8 mouse cellular contexts compared by ENCODE assay signal in genomic region chr6:124493886-124494285, GRCm38 (mm10). TPM values are rescaled to one million over a fixed set of nuclear protein-coding genes. Genes with fewer than 3 reads are reported as not detected.
DNase-seq lines count a peak whose midpoint lies in the region; ATAC-seq and TF ChIP-seq lines count a peak whose summit lies in the region.

No protein-coding gene starts in this region.

- no peak overlapping the region for H3K4me3 ChIP-seq in kidney, embryonic 15.5 days (replicated peaks)
- peak overlapping the region; percentile 37 for H3K4me3 ChIP-seq in bone marrow, adult 2 months (replicated peaks; ENCODE audit: control insufficient read depth, low read depth, low read length)
- peak overlapping the region; percentile 22 for H3K4me3 ChIP-seq in liver, embryonic 12.5 days
- no peak overlapping the region for H3K4me3 ChIP-seq in layer of hippocampus, adult 2 months

- no peak for TF ChIP-seq POLR2A in bone marrow, adult 2 months (IDR thresholded peaks at IDR 0.05; ENCODE audit: borderline replicate concordance, control insufficient read depth, low read depth, low read length)

- no peaks in the 10 kb centered on the region for H3K27me3 ChIP-seq in kidney, embryonic 15.5 days
- no peaks in the 10 kb centered on the region for H3K27me3 ChIP-seq in liver, embryonic 12.5 days (replicated peaks)

- peak; percentile 59 to 78 for DNase-seq in adrenal gland, adult (ENCODE audit: inconsistent age in 2 of 2, low spot score in 1 of 2)
- DNase-seq in adrenal gland, postnatal 4 days (ENCODE audit: low spot score in 2 of 2), result no peak
- no peak for DNase-seq in kidney, adult 11 months
- DNase-seq in layer of hippocampus, adult 18-20 months (ENCODE audit: low spot score in 2 of 2), result no peak
- DNase-seq in layer of hippocampus, adult 2 months (ENCODE audit: low spot score in 2 of 2), result no peak

- TF ChIP-seq CTCF in bone marrow, adult 2 months (IDR thresholded peaks at IDR 0.05; ENCODE audit: control insufficient read depth, insufficient read depth, low read length), result no peak
- no peak for TF ChIP-seq CTCF in layer of hippocampus, adult 2 months (conservative IDR thresholded peaks at IDR 0.05)

- no peak overlapping the region for H3K4me2 ChIP-seq in kidney, embryonic 15.5 days
- H3K4me2 ChIP-seq in liver, embryonic 12.5 days, result peak overlapping the region; percentile 56

- WGBS in kidney, embryonic 15.5 days, result 66% methylated on average over 5 of the region's 5 CpGs
- 61% methylated on average over 5 of the region's 5 CpGs for WGBS in bone marrow, adult 2 months
- WGBS in liver, embryonic 12.5 days (ENCODE audit: insufficient replicate concordance), result 59% methylated on average over 5 of the region's 5 CpGs

- H3K27ac ChIP-seq in kidney, embryonic 15.5 days, result peak overlapping the region; percentile 67
- H3K27ac ChIP-seq in bone marrow, adult 2 months (ENCODE audit: control insufficient read depth, insufficient read depth, low read depth, low read length, poor library complexity), result peak overlapping the region; percentile 70
- H3K27ac ChIP-seq in liver, embryonic 12.5 days, result peak overlapping the region; percentile 76
- no peak overlapping the region for H3K27ac ChIP-seq in layer of hippocampus, adult 2 months

- H3K36me3 ChIP-seq in kidney, embryonic 15.5 days, result no peaks in the 10 kb centered on the region
- H3K36me3 ChIP-seq in liver, embryonic 12.5 days, result no peaks in the 10 kb centered on the region

- H3K9ac ChIP-seq in kidney, embryonic 15.5 days, result no peak overlapping the region
- no peak overlapping the region; the same call in 1 of the 2 replicates for H3K9ac ChIP-seq in liver, embryonic 12.5 days

- no peaks in the 10 kb centered on the region for H3K9me3 ChIP-seq in kidney, embryonic 15.5 days (replicated peaks)
- no peaks in the 10 kb centered on the region for H3K9me3 ChIP-seq in liver, embryonic 12.5 days (replicated peaks)

- ATAC-seq in kidney, embryonic 15.5 days (replicated peaks; ENCODE audit: low FRiP score), result peak; percentile 9; the same call in 1 of the 2 replicates
- ATAC-seq in liver, embryonic 12.5 days, result peak; percentile 55

- 0 out of 2 replicates have a peak, but pooled peaks cover 10% of the 10 kb centered on the region for H3K4me1 ChIP-seq in kidney, embryonic 15.5 days
- no peaks in the 10 kb centered on the region; the same call in 1 of the 2 replicates for H3K4me1 ChIP-seq in bone marrow, adult 2 months (ENCODE audit: control insufficient read depth, insufficient read depth, low read length)
- H3K4me1 ChIP-seq in liver, embryonic 12.5 days, result peaks cover 23% of the 10 kb centered on the region

RNA-seq across cellular contexts. Expression of gene C1rl, which starts 1.0 kb away (rescaled TPM):
- 10 to 100 TPM; 13.2 to 19.9 TPM for total RNA-seq in adrenal gland, postnatal 4 days (2021)
- 1.6 and 2.0 TPM in 2 replicates for polyA plus RNA-seq in kidney, embryonic 15.5 days (2015; fragmentation: Nextera tagmentation; extraction: Ambion mirVana)
- polyA plus RNA-seq in bone marrow, adult 2 months (2011; ENCODE audit: insufficient read depth, insufficient read length, low replicate concordance, missing spikeins), result 2.4 and 8.5 TPM in 2 replicates
- 4.4 and 4.5 TPM in 2 replicates for polyA plus RNA-seq in liver, embryonic 12.5 days (2016; fragmentation: Nextera tagmentation; extraction: Ambion mirVana)
- total RNA-seq in layer of hippocampus, adult 18-20 months (2021), result under 1 TPM; 0.22 to 0.38 TPM
- under 1 TPM; 0.27 to 0.28 TPM for total RNA-seq in layer of hippocampus, adult 2 months (2021)

RNA-seq across cellular contexts. Expression of gene C1ra, which starts 18.3 kb away (rescaled TPM):
- 10 to 100 TPM; 36.8 to 48.1 TPM for total RNA-seq in adrenal gland, postnatal 4 days (2021)
- polyA plus RNA-seq in kidney, embryonic 15.5 days (2015; fragmentation: Nextera tagmentation; extraction: Ambion mirVana), result 7.9 and 8.3 TPM in 2 replicates
- polyA plus RNA-seq in bone marrow, adult 2 months (2011; ENCODE audit: insufficient read depth, insufficient read length, low replicate concordance, missing spikeins), result 4.5 and 8.9 TPM in 2 replicates
- polyA plus RNA-seq in liver, embryonic 12.5 days (2016; fragmentation: Nextera tagmentation; extraction: Ambion mirVana), result 4.5 and 4.6 TPM in 2 replicates
- total RNA-seq in layer of hippocampus, adult 18-20 months (2021), result 1 to 10 TPM; 1.2 TPM
- under 1 TPM; 0.72 to 0.86 TPM for total RNA-seq in layer of hippocampus, adult 2 months (2021)

RNA-seq across cellular contexts. Expression of gene Clstn3, which starts 29.3 kb away (rescaled TPM):
- total RNA-seq in adrenal gland, postnatal 4 days (2021), result 10 to 100 TPM; 33.9 to 35.3 TPM
- 3.9 and 5.9 TPM in 2 replicates for polyA plus RNA-seq in kidney, embryonic 15.5 days (2015; fragmentation: Nextera tagmentation; extraction: Ambion mirVana)
- 4.6 and 5.3 TPM in 2 replicates for polyA plus RNA-seq in bone marrow, adult 2 months (2011; ENCODE audit: insufficient read depth, insufficient read length, low replicate concordance, missing spikeins)
- 4.1 and 5.0 TPM in 2 replicates for polyA plus RNA-seq in liver, embryonic 12.5 days (2016; fragmentation: Nextera tagmentation; extraction: Ambion mirVana)
- 100 to 1,000 TPM; 269 to 293 TPM for total RNA-seq in layer of hippocampus, adult 18-20 months (2021)
- total RNA-seq in layer of hippocampus, adult 2 months (2021), result 100 to 1,000 TPM; 265 to 268 TPM

RNA-seq across cellular contexts. Expression of gene C1s1, which starts 48.3 kb away (rescaled TPM):
- 10 to 100 TPM; 48.1 to 66.6 TPM for total RNA-seq in adrenal gland, postnatal 4 days (2021)
- polyA plus RNA-seq in kidney, embryonic 15.5 days (2015; fragmentation: Nextera tagmentation; extraction: Ambion mirVana), result 21.8 and 23.1 TPM in 2 replicates
- 5.2 and 6.6 TPM in 2 replicates for polyA plus RNA-seq in bone marrow, adult 2 months (2011; ENCODE audit: insufficient read depth, insufficient read length, low replicate concordance, missing spikeins)
- 15.9 and 16.6 TPM in 2 replicates for polyA plus RNA-seq in liver, embryonic 12.5 days (2016; fragmentation: Nextera tagmentation; extraction: Ambion mirVana)
- total RNA-seq in layer of hippocampus, adult 18-20 months (2021), result 1 to 10 TPM in 1 of 2 experiments, under 1 TPM in 1; 0.84 to 1.6 TPM
- total RNA-seq in layer of hippocampus, adult 2 months (2021), result 1 to 10 TPM in 1 of 2 experiments, under 1 TPM in 1; 0.79 to 1.2 TPM

Comparison
In these comparisons a context has a peak if more than half of its experiments do, and no peak if none do; other contexts are left out.
1. DNase-seq: peak in adrenal gland, adult (2 of 2); none in adrenal gland, postnatal 4 days (0 of 2), kidney, adult 11 months (single experiment), layer of hippocampus, adult 18-20 months (0 of 2) and layer of hippocampus, adult 2 months (0 of 2).
2. H3K4me3 ChIP-seq: peak in bone marrow, adult 2 months (single experiment) and liver, embryonic 12.5 days (single experiment); none in kidney, embryonic 15.5 days (single experiment) and layer of hippocampus, adult 2 months (single experiment).
3. RNA of gene C1rl, which starts 1.0 kb away (total RNA-seq): 13.2 to 19.9 TPM in adrenal gland, postnatal 4 days; 0.22 to 0.38 TPM in layer of hippocampus, adult 18-20 months and 0.27 to 0.28 TPM in layer of hippocampus, adult 2 months; every median in the first group is over 10 times any median in the second.
4. RNA of gene C1ra, which starts 18.3 kb away (total RNA-seq): 36.8 to 48.1 TPM in adrenal gland, postnatal 4 days; 1.2 TPM in layer of hippocampus, adult 18-20 months and 0.72 to 0.86 TPM in layer of hippocampus, adult 2 months; every median in the first group is over 10 times any median in the second.
5. RNA of gene Clstn3, which starts 29.3 kb away (total RNA-seq): 269 to 293 TPM in layer of hippocampus, adult 18-20 months and 265 to 268 TPM in layer of hippocampus, adult 2 months; 33.9 to 35.3 TPM in adrenal gland, postnatal 4 days; every median in the first group is over 4 times any median in the second.